Mouse (Mus musculus) bone marrow macrophage, adult 2 months (primary cell): Measurements from ENCODE around the gene Macf1.

ENCODE experiments used
- CTCF ChIP-seq: IDR thresholded peaks from 2 replicates; pipeline ENCODE4 v1.5.1; 2012; ENCODE audit warnings: low read depth, mild to moderate bottlenecking, low read length, moderate library complexity
- POLR2A ChIP-seq: IDR thresholded peaks from 2 replicates; pipeline ENCODE4 v1.6.1; 2012; ENCODE audit warnings: mild to moderate bottlenecking, low read depth, low read length, borderline replicate concordance

GRCm38 (mm10) chr4:123591026-123591635 is 93.0 kb downstream of the Macf1 start:
- TF ChIP-seq POLR2A, result no peak
- TF ChIP-seq CTCF, result no peak
